In genomic region chr7:66688721-66689120, GRCm38 (mm10) we compare ENCODE assay signal across 8 mouse cellular contexts. TPM values are rescaled to one million over a fixed set of nuclear protein-coding genes. Genes with fewer than 3 reads are reported as not detected.
A peak's percentile ranks its signal among the peaks of the same experiment; 100 is the strongest.
DNase-seq lines count a peak whose midpoint lies in the region; ATAC-seq and TF ChIP-seq lines count a peak whose summit lies in the region.

No protein-coding gene starts in this region.

- TF ChIP-seq CTCF in forebrain, postnatal 0 days (IDR thresholded peaks at IDR 0.05; ENCODE audit: low read depth): no peak

- H3K9me3 ChIP-seq in kidney, embryonic 16.5 days (ENCODE audit: low read length): no peaks in the 10 kb centered on the region
- no peaks in the 10 kb centered on the region for H3K9me3 ChIP-seq in forebrain, postnatal 0 days (ENCODE audit: low read length)
- no peaks in the 10 kb centered on the region for H3K9me3 ChIP-seq in liver, embryonic 13.5 days (replicated peaks)

- peak overlapping the region; percentile 67 for H3K4me2 ChIP-seq in kidney, embryonic 16.5 days (replicated peaks; ENCODE audit: low read depth, low read length)
- H3K4me2 ChIP-seq in forebrain, postnatal 0 days (ENCODE audit: low read depth): peak overlapping the region; percentile 93
- peak overlapping the region; percentile 88 for H3K4me2 ChIP-seq in liver, embryonic 13.5 days

- WGBS in kidney, embryonic 16.5 days: 0% methylated on average over 5 of the region's 5 CpGs
- WGBS in forebrain, postnatal 0 days: 1% methylated on average over 5 of the region's 5 CpGs
- 1% methylated on average over 5 of the region's 5 CpGs for WGBS in liver, embryonic 13.5 days (ENCODE audit: insufficient replicate concordance)

- H3K27me3 ChIP-seq in kidney, embryonic 16.5 days (ENCODE audit: insufficient read depth, low read length): no peaks in the 10 kb centered on the region
- H3K27me3 ChIP-seq in forebrain, postnatal 0 days (ENCODE audit: insufficient read depth, low read length): no peaks in the 10 kb centered on the region
- no peaks in the 10 kb centered on the region for H3K27me3 ChIP-seq in liver, embryonic 13.5 days

- H3K27ac ChIP-seq in kidney, embryonic 16.5 days (ENCODE audit: low read length): no peak overlapping the region; the same call in 1 of the 2 replicates
- no peak overlapping the region for H3K27ac ChIP-seq in forebrain, postnatal 0 days (ENCODE audit: low read depth, low read length)
- peak overlapping the region; percentile 47 for H3K27ac ChIP-seq in liver, embryonic 13.5 days

- peak overlapping the region; percentile 78 for H3K9ac ChIP-seq in kidney, embryonic 16.5 days (replicated peaks; ENCODE audit: low read length)
- peak overlapping the region; percentile 60 for H3K9ac ChIP-seq in forebrain, postnatal 0 days
- H3K9ac ChIP-seq in liver, embryonic 13.5 days: peak overlapping the region; percentile 79

- ATAC-seq in kidney, embryonic 16.5 days (ENCODE audit: low FRiP score, low TSS enrichment): peak; percentile 1; the same call in 1 of the 2 replicates
- ATAC-seq in forebrain, postnatal 0 days: no peak
- ATAC-seq in liver, embryonic 13.5 days (ENCODE audit: low read depth): no peak
- no peak for ATAC-seq in megakaryocyte progenitor cell, adult 5-6 weeks (replicated peaks; ENCODE audit: poor library complexity)
- ATAC-seq in granulocyte monocyte progenitor cell, adult 5-6 weeks (replicated peaks; ENCODE audit: poor library complexity, severe bottlenecking): no peak
- no peak for ATAC-seq in megakaryocyte-erythroid progenitor cell, adult 5-6 weeks (replicated peaks; ENCODE audit: low FRiP score, low TSS enrichment, poor library complexity, severe bottlenecking)

- H3K36me3 ChIP-seq in kidney, embryonic 16.5 days (ENCODE audit: insufficient read depth, low read length): 0 out of 2 replicates have a peak, but pooled peaks cover 4% of the 10 kb centered on the region
- H3K36me3 ChIP-seq in forebrain, postnatal 0 days (ENCODE audit: insufficient read depth): no peaks in the 10 kb centered on the region
- no peaks in the 10 kb centered on the region; the same call in 1 of the 2 replicates for H3K36me3 ChIP-seq in liver, embryonic 13.5 days

- H3K4me3 ChIP-seq in kidney, embryonic 16.5 days (ENCODE audit: low read length): peak overlapping the region; percentile 70
- peak overlapping the region; percentile 83 for H3K4me3 ChIP-seq in forebrain, postnatal 0 days (ENCODE audit: low read depth, low read length)
- peak overlapping the region; percentile 71 for H3K4me3 ChIP-seq in liver, embryonic 13.5 days (replicated peaks)

- DNase-seq in kidney, adult 18-20 months: no peak
- peak; percentile 14 for DNase-seq in R1 (ENCODE audit: low read depth, low spot score)
- no peak for DNase-seq in forebrain, postnatal 0 days
- peak; percentile 8 for DNase-seq in liver, embryonic 13.5 days

- H3K4me1 ChIP-seq in kidney, embryonic 16.5 days (ENCODE audit: insufficient read depth, low read length): peaks cover 8% of the 10 kb centered on the region
- H3K4me1 ChIP-seq in forebrain, postnatal 0 days (ENCODE audit: insufficient read depth): peaks cover 9% of the 10 kb centered on the region
- peaks cover 17% of the 10 kb centered on the region for H3K4me1 ChIP-seq in liver, embryonic 13.5 days (replicated peaks)

RNA-seq across cellular contexts. Expression of gene Asb7, which starts 0.7 kb away (rescaled TPM):
- 16.4 and 16.9 TPM in 2 replicates for polyA plus RNA-seq in kidney, embryonic 16.5 days (2015; fragmentation: Nextera tagmentation; extraction: Ambion mirVana)
- total RNA-seq in forebrain, postnatal 0 days (2014; rRNA removed): 19.1 and 29.9 TPM in 2 replicates
- 10.2 and 12.3 TPM in 2 replicates for polyA plus RNA-seq in forebrain, postnatal 0 days (2015; fragmentation: Nextera tagmentation; extraction: Ambion mirVana)
- polyA plus RNA-seq in liver, embryonic 13.5 days (2015; fragmentation: Nextera tagmentation; extraction: Ambion mirVana): 3.4 and 5.0 TPM in 2 replicates
- 11.5 and 16.6 TPM in 2 replicates for total RNA-seq in megakaryocyte progenitor cell, adult 5-6 weeks (2015)
- total RNA-seq in megakaryocyte progenitor cell, adult 5-6 weeks (2017): 8.7 and 8.9 TPM in 2 replicates
- 13.3 and 16.6 TPM in 2 replicates for total RNA-seq in granulocyte monocyte progenitor cell, adult 5-6 weeks (2014; fragmentation: Nextera tagmentation)
- total RNA-seq in granulocyte monocyte progenitor cell, adult 5-6 weeks (2017): 7.5 and 9.5 TPM in 2 replicates
- total RNA-seq in megakaryocyte-erythroid progenitor cell, adult 5-6 weeks (2014; fragmentation: Nextera tagmentation): 8.6 and 12.6 TPM in 2 replicates
- total RNA-seq in megakaryocyte-erythroid progenitor cell, adult 5-6 weeks (2017): 8.4 and 9.2 TPM in 2 replicates

RNA-seq across cellular contexts. Expression of gene Lins1, which starts 1.0 kb away (rescaled TPM):
- polyA plus RNA-seq in kidney, embryonic 16.5 days (2015; fragmentation: Nextera tagmentation; extraction: Ambion mirVana): 20.4 and 20.6 TPM in 2 replicates
- 24.9 and 33.7 TPM in 2 replicates for total RNA-seq in forebrain, postnatal 0 days (2014; rRNA removed)
- 20.1 and 21.9 TPM in 2 replicates for polyA plus RNA-seq in forebrain, postnatal 0 days (2015; fragmentation: Nextera tagmentation; extraction: Ambion mirVana)
- polyA plus RNA-seq in liver, embryonic 13.5 days (2015; fragmentation: Nextera tagmentation; extraction: Ambion mirVana): 3.8 and 5.3 TPM in 2 replicates
- 8.0 and 14.0 TPM in 2 replicates for total RNA-seq in megakaryocyte progenitor cell, adult 5-6 weeks (2015)
- total RNA-seq in megakaryocyte progenitor cell, adult 5-6 weeks (2017): 4.2 and 15.9 TPM in 2 replicates
- 19.6 and 25.2 TPM in 2 replicates for total RNA-seq in granulocyte monocyte progenitor cell, adult 5-6 weeks (2014; fragmentation: Nextera tagmentation)
- total RNA-seq in granulocyte monocyte progenitor cell, adult 5-6 weeks (2017): 8.6 and 11.2 TPM in 2 replicates
- total RNA-seq in megakaryocyte-erythroid progenitor cell, adult 5-6 weeks (2014; fragmentation: Nextera tagmentation): 6.5 and 16.3 TPM in 2 replicates
- 9.4 and 13.2 TPM in 2 replicates for total RNA-seq in megakaryocyte-erythroid progenitor cell, adult 5-6 weeks (2017)

RNA-seq across cellular contexts. Expression of gene Cers3, which starts 54.6 kb away (rescaled TPM):
- polyA plus RNA-seq in kidney, embryonic 16.5 days (2015; fragmentation: Nextera tagmentation; extraction: Ambion mirVana): 1.7 and 2.7 TPM in 2 replicates
- 0.81 and 1.3 TPM in 2 replicates for total RNA-seq in forebrain, postnatal 0 days (2014; rRNA removed)
- 0.69 and 0.77 TPM in 2 replicates for polyA plus RNA-seq in forebrain, postnatal 0 days (2015; fragmentation: Nextera tagmentation; extraction: Ambion mirVana)
- 0.09 and 0.16 TPM in 2 replicates for polyA plus RNA-seq in liver, embryonic 13.5 days (2015; fragmentation: Nextera tagmentation; extraction: Ambion mirVana)
- 0.29 TPM in 1 of 2 replicates, not detected in the other for total RNA-seq in megakaryocyte progenitor cell, adult 5-6 weeks (2015)
- total RNA-seq in megakaryocyte progenitor cell, adult 5-6 weeks (2017): not detected in 2 replicates
- not detected in 2 replicates for total RNA-seq in granulocyte monocyte progenitor cell, adult 5-6 weeks (2014; fragmentation: Nextera tagmentation)
- not detected in 2 replicates for total RNA-seq in granulocyte monocyte progenitor cell, adult 5-6 weeks (2017)
- 0.10 TPM in 1 of 2 replicates, not detected in the other for total RNA-seq in megakaryocyte-erythroid progenitor cell, adult 5-6 weeks (2014; fragmentation: Nextera tagmentation)
- total RNA-seq in megakaryocyte-erythroid progenitor cell, adult 5-6 weeks (2017): 0.52 TPM in 1 of 2 replicates, not detected in the other

Comparison
In these comparisons a context has a peak if more than half of its experiments do, and no peak if none do; other contexts are left out.
1. DNase-seq: peak in R1 (single experiment) and liver, embryonic 13.5 days (single experiment); none in kidney, adult 18-20 months (single experiment) and forebrain, postnatal 0 days (single experiment).
2. Peak in every context shown above with its lines, with median percentiles within 50 percentile points of each other: H3K4me2 ChIP-seq, H3K4me3 ChIP-seq and H3K9ac ChIP-seq.